Mouse (Mus musculus) hindbrain, embryonic 11.5 days (tissue): Measurements from ENCODE around the gene Vezf1. TPM values are rescaled to one million over a fixed set of nuclear protein-coding genes. Genes with fewer than 3 reads are reported as not detected.

ENCODE experiments used
- ATAC-seq: fragments of 200-750 bp; cut with Nextera tagmentation; 2 replicates; pipeline ENCODE4 v1.8.0; 2017; ENCODE audit warnings: mild to moderate bottlenecking, moderate TSS enrichment, moderate library complexity; ENCODE audit not compliant: low FRiP score
- DNase-seq: peaks from one replicate; pipeline ENCODE4 v3.0.0-alpha.2; 2015; ENCODE audit warnings: low spot score
- H3K27ac ChIP-seq: fragments of 300-500 bp; sonication (generic); 2 replicates; pipeline ENCODE4 v1.5.1; 2014; ENCODE audit warnings: mild to moderate bottlenecking, low read depth, low read length
- H3K27me3 ChIP-seq: fragments of 300-500 bp; sonication (generic); 2 replicates; pipeline ENCODE4 v1.6.1; 2014; ENCODE audit warnings: mild to moderate bottlenecking, low read length, moderate library complexity, mixed read lengths; ENCODE audit not compliant: control insufficient read depth, insufficient read depth
- H3K36me3 ChIP-seq: fragments of 300-500 bp; sonication (generic); 2 replicates; pipeline ENCODE4 v1.6.1; 2014; ENCODE audit warnings: mild to moderate bottlenecking, low read length, moderate library complexity, mixed read lengths; ENCODE audit not compliant: control insufficient read depth, insufficient read depth
- H3K4me1 ChIP-seq: fragments of 300-500 bp; sonication (generic); replicated peaks from 2 replicates; pipeline ENCODE4 v1.6.1; 2014; ENCODE audit warnings: low read length, mixed read lengths; ENCODE audit not compliant: control insufficient read depth, insufficient read depth
- H3K4me2 ChIP-seq: fragments of 300-500 bp; sonication (generic); replicated peaks from 2 replicates; pipeline ENCODE4 v1.6.1; 2014; ENCODE audit warnings: mild to moderate bottlenecking, low read depth, low read length
- H3K4me3 ChIP-seq: fragments of 300-500 bp; sonication (generic); 2 replicates; pipeline ENCODE4 v1.5.1; 2014; ENCODE audit warnings: low read depth, low read length
- H3K9ac ChIP-seq: fragments of 300-500 bp; sonication (generic); 2 replicates; pipeline ENCODE4 v1.6.1; 2014; ENCODE audit warnings: low read depth, low read length
- H3K9me3 ChIP-seq: fragments of 300-500 bp; sonication (generic); 2 replicates; pipeline ENCODE4 v1.6.1; 2016; ENCODE audit warnings: low read length; ENCODE audit not compliant: control insufficient read depth
- WGBS: fragments of 180-500 bp; shearing (Covaris S2); extraction: QIAGEN DNeasy Blood & Tissue Kit; methylation state at CpG from one replicate; pipeline ENCODE4 v1.1.7; 2014; 5-methylcytosine and 5-hydroxymethylcytosine counted together
- polyA plus RNA-seq: library from polyadenylated mRNA; unstranded; fragments of >200 nt; fragmentation: Nextera tagmentation; extraction: Ambion mirVana; gene quantifications from 2 replicates; pipeline ENCODE4 v1.2.1, GENCODE M21; 2014

Vezf1 gene
- polyA plus RNA-seq, 1 experiment from 2014 or later: 80.7 TPM

- no peak overlapping the region for H3K4me3 ChIP-seq
- 0 out of 2 replicates have a peak, but pooled peaks cover 2% of the 10 kb centered on the region for H3K36me3 ChIP-seq
- peak; percentile 91 for ATAC-seq
- H3K27me3 ChIP-seq: no peaks in the 10 kb centered on the region
- peak overlapping the region; percentile 97 for H3K27ac ChIP-seq
- H3K9me3 ChIP-seq: no peaks in the 10 kb centered on the region
- WGBS: 9% methylated on average over 8 of the region's 8 CpGs
- H3K9ac ChIP-seq: peak overlapping the region; percentile 61
- peak overlapping the region; percentile 20 for H3K4me2 ChIP-seq
- peak; percentile 77 for DNase-seq
- peaks cover 21% of the 10 kb centered on the region for H3K4me1 ChIP-seq
These were observed 51.0 kb downstream of the Vezf1 start for GRCm38 (mm10) chr11:88118817-88119642.

GRCm38 (mm10) chr11:88122545-88122944, 54.5 kb downstream of the Vezf1 start:
- Histone ChIP-seq H3K4me1 (peaks cover 24% of the 10 kb centered on the region), H3K27me3 (no peaks in the 10 kb centered on the region), H3K4me2 (no peak overlapping the region), H3K36me3 (0 out of 2 replicates have a peak, but pooled peaks cover 2% of the 10 kb centered on the region), H3K27ac (0 out of 2 replicates have a peak overlapping the region, but pooled peaks have one; percentile 12), H3K9me3 (no peaks in the 10 kb centered on the region), H3K4me3 (no peak overlapping the region), H3K9ac (peak overlapping the region; percentile 16; the same call in 1 of the 2 replicates)
- DNase-seq (no peak), ATAC-seq (no peak)
- WGBS: 50% methylated on average over 5 of the region's 5 CpGs

GRCm38 (mm10) chr11:88123021-88123420, 54.9 kb downstream of the Vezf1 start:
- no peak overlapping the region for H3K4me3 ChIP-seq
- H3K4me2 ChIP-seq: no peak overlapping the region
- H3K27me3 ChIP-seq: no peaks in the 10 kb centered on the region
- WGBS: 69% methylated on average over 5 of the region's 5 CpGs
- no peak for DNase-seq
- ATAC-seq: no peak
- peaks cover 19% of the 10 kb centered on the region for H3K4me1 ChIP-seq
- 0 out of 2 replicates have a peak, but pooled peaks cover 2% of the 10 kb centered on the region for H3K36me3 ChIP-seq
- H3K27ac ChIP-seq: no peak overlapping the region
- no peak overlapping the region for H3K9ac ChIP-seq
- no peaks in the 10 kb centered on the region for H3K9me3 ChIP-seq

- H3K4me2 ChIP-seq: no peak overlapping the region
- DNase-seq: no peak
- no peak for ATAC-seq
- H3K27me3 ChIP-seq: no peaks in the 10 kb centered on the region
- 0 out of 2 replicates have a peak, but pooled peaks cover 2% of the 10 kb centered on the region for H3K36me3 ChIP-seq
- H3K4me1 ChIP-seq: peaks cover 13% of the 10 kb centered on the region
- H3K9ac ChIP-seq: no peak overlapping the region
- no peak overlapping the region for H3K27ac ChIP-seq
- WGBS: 42% methylated on average over 6 of the region's 6 CpGs
- H3K9me3 ChIP-seq: no peaks in the 10 kb centered on the region
- no peak overlapping the region for H3K4me3 ChIP-seq
These were observed 55.7 kb downstream of the Vezf1 start for GRCm38 (mm10) chr11:88123731-88124130.

GRCm38 (mm10) chr11:88125483-88125882, 57.4 kb downstream of the Vezf1 start:
- WGBS: 72% methylated on average over 7 of the region's 7 CpGs

GRCm38 (mm10) chr11:88126306-88126793, 58.3 kb downstream of the Vezf1 start:
- Histone ChIP-seq H3K4me2 (no peak overlapping the region), H3K4me3 (no peak overlapping the region), H3K27me3 (no peaks in the 10 kb centered on the region), H3K9ac (no peak overlapping the region), H3K4me1 (0 out of 2 replicates have a peak, but pooled peaks cover 9% of the 10 kb centered on the region), H3K27ac (peak overlapping the region; percentile 56), H3K9me3 (no peaks in the 10 kb centered on the region), H3K36me3 (0 out of 2 replicates have a peak, but pooled peaks cover 2% of the 10 kb centered on the region)
- DNase-seq (peak; percentile 42), ATAC-seq (no peak; the same call in 1 of the 2 replicates)
- 16% methylated on average over 5 of the region's 5 CpGs for WGBS

More at GRCm38 (mm10) chr11:88125483-88125882, 57.4 kb downstream of the Vezf1 start:
- Histone ChIP-seq H3K9me3 (no peaks in the 10 kb centered on the region), H3K4me1 (0 out of 2 replicates have a peak, but pooled peaks cover 9% of the 10 kb centered on the region), H3K9ac (no peak overlapping the region), H3K27me3 (no peaks in the 10 kb centered on the region), H3K36me3 (0 out of 2 replicates have a peak, but pooled peaks cover 2% of the 10 kb centered on the region), H3K4me3 (no peak overlapping the region), H3K27ac (no peak overlapping the region), H3K4me2 (no peak overlapping the region)
- DNase-seq (no peak), ATAC-seq (no peak)

GRCm38 (mm10) chr11:88128461-88128860, 60.4 kb downstream of the Vezf1 start:
- H3K4me2 ChIP-seq: no peak overlapping the region
- DNase-seq: no peak
- H3K9me3 ChIP-seq: no peaks in the 10 kb centered on the region
- no peak overlapping the region for H3K4me3 ChIP-seq
- H3K9ac ChIP-seq: no peak overlapping the region
- no peaks in the 10 kb centered on the region for H3K36me3 ChIP-seq
- no peak overlapping the region for H3K27ac ChIP-seq
- 91% methylated on average over 9 of the region's 9 CpGs for WGBS
- 0 out of 2 replicates have a peak, but pooled peaks cover 11% of the 10 kb centered on the region for H3K4me1 ChIP-seq
- ATAC-seq: no peak
- H3K27me3 ChIP-seq: no peaks in the 10 kb centered on the region

GRCm38 (mm10) chr11:88129281-88129680, 61.2 kb downstream of the Vezf1 start:
- H3K9me3 ChIP-seq: no peaks in the 10 kb centered on the region
- H3K27ac ChIP-seq: no peak overlapping the region
- ATAC-seq (no peak), DNase-seq (no peak)
- no peak overlapping the region for H3K9ac ChIP-seq
- H3K4me1 ChIP-seq: 0 out of 2 replicates have a peak, but pooled peaks cover 8% of the 10 kb centered on the region
- no peaks in the 10 kb centered on the region for H3K36me3 ChIP-seq
- no peak overlapping the region for H3K4me3 ChIP-seq
- no peaks in the 10 kb centered on the region for H3K27me3 ChIP-seq
- H3K4me2 ChIP-seq: no peak overlapping the region
- 70% methylated on average over 3 of the region's 3 CpGs for WGBS
